In genomic region chr1:62786255-62786654, GRCm38 (mm10) we compare ENCODE assay signal across 9 mouse cellular contexts.
A peak's percentile ranks its signal among the peaks of the same experiment; 100 is the strongest.
DNase-seq lines count a peak whose midpoint lies in the region; ATAC-seq lines count a peak whose summit lies in the region.
"Had no signal": no experiment of that assay in that cellular context is flagged by ENCODE, and none has a peak within 500 bp of the region (broad histone marks: within the 10 kb centered on the region; RNA-seq: fewer than 3 reads in every experiment).

No protein-coding gene starts in this region.

- 24% methylated on average over 5 of the region's 5 CpGs for WGBS in embryonic facial prominence, embryonic 10.5 days

- DNase-seq in heart, adult 8-10 months (ENCODE audit: low spot score), result peak; percentile 55
- DNase-seq in heart, adult 11 months, result no peak
- peak; percentile 61 to 67 for DNase-seq in B cell, adult 2 months
- peak; percentile 48 for DNase-seq in adrenal gland, adult 2 months
- peak; percentile 73 for DNase-seq in embryonic facial prominence, embryonic 10.5 days (ENCODE audit: low spot score)
- DNase-seq in layer of hippocampus, adult 9-11 months, result peak; percentile 55
- peak; percentile 51 for DNase-seq in thymus, postnatal 14 days

- H3K27me3 ChIP-seq in embryonic facial prominence, embryonic 10.5 days (replicated peaks; ENCODE audit: low read depth, poor library complexity, severe bottlenecking), result peaks cover 3% of the 10 kb centered on the region; the same call in 1 of the 2 replicates

- no peak overlapping the region for H3K27ac ChIP-seq in embryonic facial prominence, embryonic 10.5 days (replicated peaks)
- H3K27ac ChIP-seq: neural tube, embryonic 13.5 days had no signal

- ATAC-seq in megakaryocyte, adult 5-6 weeks (ENCODE audit: poor library complexity, severe bottlenecking), result 0 out of 2 replicates have a peak, but pooled peaks have one; percentile 38

- H3K9me3 ChIP-seq in embryonic facial prominence, embryonic 10.5 days, result no peaks in the 10 kb centered on the region
- H3K9me3 ChIP-seq: neural tube, embryonic 13.5 days had no signal

- peaks cover 15% of the 10 kb centered on the region; the same call in 1 of the 2 replicates for H3K4me1 ChIP-seq in embryonic facial prominence, embryonic 10.5 days

- peaks cover 50% of the 10 kb centered on the region for H3K36me3 ChIP-seq in embryonic facial prominence, embryonic 10.5 days (replicated peaks)

- H3K4me3 ChIP-seq in embryonic facial prominence, embryonic 10.5 days, result no peak overlapping the region
- H3K4me3 ChIP-seq: neural tube, embryonic 13.5 days had no signal
